Mouse (Mus musculus): ENCODE data around the gene Slc50a1.

- TF ChIP-seq RAD21 (IDR thresholded peaks at IDR 0.05; ENCODE audit: low read depth, low read length): no peak
- no peak for TF ChIP-seq ZC3H11A (IDR thresholded peaks at IDR 0.05; ENCODE audit: low read depth, low read length)
- TF ChIP-seq USF1 (IDR thresholded peaks at IDR 0.05; ENCODE audit: low read depth, low read length): no peak
- no peak for TF ChIP-seq CTCF (conservative IDR thresholded peaks at IDR 0.05 in 1 of 2, IDR thresholded peaks at IDR 0.05 in 1 of 2; ENCODE audit: low read depth in 2 of 2, low read length in 2 of 2)
- TF ChIP-seq POLR2A (IDR thresholded peaks at IDR 0.05; ENCODE audit: low read depth, low read length): no peak
- no peak for TF ChIP-seq MAX (IDR thresholded peaks at IDR 0.05; ENCODE audit: low read length)
- no peak for TF ChIP-seq IRF4 (IDR thresholded peaks at IDR 0.05; ENCODE audit: low read depth, low read length)
- no peak for TF ChIP-seq MYC (IDR thresholded peaks at IDR 0.05; ENCODE audit: low read depth, low read length)
- no peak for TF ChIP-seq BHLHE40 (IDR thresholded peaks at IDR 0.05; ENCODE audit: low read depth, low read length)
These were observed 45.0 kb downstream of the Slc50a1 start for GRCm38 (mm10) chr3:89225321-89225815.

Data from CH12.LX (cell line).